Mouse (Mus musculus) lung, postnatal 0 days (tissue): ENCODE measurements around the gene Rmdn2. TPM values are rescaled to one million over a fixed set of nuclear protein-coding genes. Genes with fewer than 3 reads are reported as not detected.
A peak's percentile ranks its signal among the peaks of the same experiment; 100 is the strongest.

Experiments used
- ATAC-seq: fragments of 200-750 bp; cut with Nextera tagmentation; 2 replicates; pipeline ENCODE4 v1.8.0; 2017; ENCODE audit warnings: moderate library complexity
- DNase-seq: peaks from one replicate; pipeline ENCODE4 v3.0.0-alpha.2; 2016; ENCODE audit warnings: low spot score
- H3K27ac ChIP-seq: fragments of 300-500 bp; sonication (generic); 2 replicates; pipeline ENCODE4 v1.5.1; 2014; ENCODE audit warnings: antibody characterized with exemption, mild to moderate bottlenecking, low read length, mixed read lengths
- H3K27me3 ChIP-seq: fragments of 300-500 bp; sonication (generic); replicated peaks from 2 replicates; pipeline ENCODE4 v1.6.1; 2014; ENCODE audit warnings: low read length, mixed read lengths; ENCODE audit not compliant: insufficient read depth
- H3K36me3 ChIP-seq: fragments of 300-500 bp; sonication (generic); 2 replicates; pipeline ENCODE4 v1.6.1; 2014; ENCODE audit warnings: low read length, mixed read lengths; ENCODE audit not compliant: insufficient read depth
- H3K4me1 ChIP-seq: fragments of 300-500 bp; sonication (generic); 2 replicates; pipeline ENCODE4 v1.6.1; 2014; ENCODE audit warnings: antibody characterized with exemption, low read depth, low read length, mixed read lengths; ENCODE audit not compliant: insufficient read depth
- H3K4me2 ChIP-seq: fragments of 300-500 bp; sonication (generic); replicated peaks from 2 replicates; pipeline ENCODE4 v1.6.1; 2014; ENCODE audit warnings: low read depth, mild to moderate bottlenecking, low read length, moderate library complexity, mixed read lengths
- H3K4me3 ChIP-seq: fragments of 300-500 bp; sonication (generic); 2 replicates; pipeline ENCODE4 v1.5.1; 2014; ENCODE audit warnings: low read depth, low read length
- H3K9ac ChIP-seq: fragments of 300-500 bp; sonication (generic); replicated peaks from 2 replicates; pipeline ENCODE4 v1.6.1; 2014; ENCODE audit warnings: low read depth, mild to moderate bottlenecking
- H3K9me3 ChIP-seq: fragments of 300-500 bp; sonication (generic); 2 replicates; pipeline ENCODE4 v1.6.1; 2016; ENCODE audit warnings: low read length, mixed read lengths
- CTCF ChIP-seq: IDR thresholded peaks from 2 replicates; pipeline ENCODE4 v1.5.1; 2016; ENCODE audit warnings: antibody characterized with exemption, mild to moderate bottlenecking
- EP300 ChIP-seq: IDR thresholded peaks from 2 replicates; pipeline ENCODE4 v1.6.1; 2016; ENCODE audit warnings: antibody characterized with exemption, mild to moderate bottlenecking, control low read depth
- whole genome bisulfite sequencing: fragments of 180-500 bp; shearing (Covaris S2); extraction: QIAGEN DNeasy Blood & Tissue Kit; methylation state at CpG from one replicate; pipeline ENCODE4 v1.1.7; 2014; 5-methylcytosine and 5-hydroxymethylcytosine counted together
- polyA plus RNA-seq: library from polyadenylated mRNA; unstranded; fragments of >200 nt; fragmentation: Nextera tagmentation; extraction: Ambion mirVana; gene quantifications from 2 replicates; pipeline ENCODE4 v1.2.1, GENCODE M21; 2015

Rmdn2 gene
- polyA plus RNA-seq, 1 experiment from 2014 or later: 58.1 TPM

- WGBS: 12% methylated on average over 3 of the region's 3 CpGs
- Histone ChIP-seq H3K27ac (no peak overlapping the region), H3K4me3 (no peak overlapping the region), H3K36me3 (no peaks in the 10 kb centered on the region), H3K9me3 (no peaks in the 10 kb centered on the region), H3K9ac (no peak overlapping the region), H3K4me2 (no peak overlapping the region), H3K4me1 (no peaks in the 10 kb centered on the region), H3K27me3 (no peaks in the 10 kb centered on the region)
- 0 out of 2 replicates have a peak, but pooled peaks have one; percentile 21 for TF ChIP-seq EP300
- peak; percentile 78 for TF ChIP-seq CTCF
- ATAC-seq (peak; percentile 52), DNase-seq (peak; percentile 72)
Observed at GRCm38 (mm10) chr17:79663393-79664105, 51.9 kb downstream of the Rmdn2 start.

GRCm38 (mm10) chr17:79664106-79664417 is 52.4 kb downstream of the Rmdn2 start:
- H3K4me2 ChIP-seq: no peak overlapping the region
- 91% methylated on average over 2 of the region's 2 CpGs for WGBS
- no peak for ATAC-seq
- DNase-seq: no peak
- no peak overlapping the region for H3K27ac ChIP-seq
- no peak overlapping the region for H3K9ac ChIP-seq
- H3K9me3 ChIP-seq: no peaks in the 10 kb centered on the region
- no peak overlapping the region for H3K4me3 ChIP-seq
- no peaks in the 10 kb centered on the region for H3K27me3 ChIP-seq
- TF ChIP-seq CTCF (no peak), EP300 (no peak)
- H3K36me3 ChIP-seq: no peaks in the 10 kb centered on the region
- H3K4me1 ChIP-seq: no peaks in the 10 kb centered on the region

- no peaks in the 10 kb centered on the region for H3K9me3 ChIP-seq
- H3K27me3 ChIP-seq: no peaks in the 10 kb centered on the region
- no peaks in the 10 kb centered on the region for H3K4me1 ChIP-seq
- H3K36me3 ChIP-seq: no peaks in the 10 kb centered on the region
- no peak for TF ChIP-seq CTCF
- no peak for TF ChIP-seq EP300
- WGBS: 54% methylated on average over 2 of the region's 2 CpGs
- no peak overlapping the region for H3K9ac ChIP-seq
- H3K4me3 ChIP-seq: no peak overlapping the region
- no peak overlapping the region for H3K27ac ChIP-seq
- no peak overlapping the region for H3K4me2 ChIP-seq
- DNase-seq (peak; percentile 25), ATAC-seq (peak; percentile 43)
Observed at GRCm38 (mm10) chr17:79670837-79671236, 59.2 kb downstream of the Rmdn2 start.

GRCm38 (mm10) chr17:79695106-79695505 is 83.4 kb downstream of the Rmdn2 start:
- no peak for TF ChIP-seq CTCF
- TF ChIP-seq EP300: no peak
- H3K27ac ChIP-seq: no peak overlapping the region
- no peaks in the 10 kb centered on the region for H3K4me1 ChIP-seq
- H3K9ac ChIP-seq: no peak overlapping the region
- no peak for DNase-seq
- no peaks in the 10 kb centered on the region for H3K9me3 ChIP-seq
- no peak overlapping the region for H3K4me3 ChIP-seq
- no peaks in the 10 kb centered on the region for H3K27me3 ChIP-seq
- WGBS: 73% methylated on average over 4 of the region's 4 CpGs
- H3K36me3 ChIP-seq: no peaks in the 10 kb centered on the region
- peak; percentile 73 for ATAC-seq
- H3K4me2 ChIP-seq: no peak overlapping the region

- Histone ChIP-seq H3K4me2 (no peak overlapping the region), H3K27ac (no peak overlapping the region), H3K9ac (no peak overlapping the region), H3K27me3 (no peaks in the 10 kb centered on the region), H3K4me3 (no peak overlapping the region), H3K4me1 (no peaks in the 10 kb centered on the region), H3K9me3 (no peaks in the 10 kb centered on the region), H3K36me3 (no peaks in the 10 kb centered on the region)
- 82% methylated on average over 6 of the region's 6 CpGs for WGBS
- no peak for TF ChIP-seq CTCF
- no peak for TF ChIP-seq EP300
- no peak for DNase-seq
- ATAC-seq: no peak
Observed at GRCm38 (mm10) chr17:79695541-79695940, 83.9 kb downstream of the Rmdn2 start.

- no peaks in the 10 kb centered on the region for H3K36me3 ChIP-seq
- H3K27me3 ChIP-seq: no peaks in the 10 kb centered on the region
- H3K9ac ChIP-seq: no peak overlapping the region
- ATAC-seq: peak; percentile 40; the same call in 1 of the 2 replicates
- H3K4me3 ChIP-seq: no peak overlapping the region
- peak; percentile 47 for DNase-seq
- H3K4me2 ChIP-seq: no peak overlapping the region
- 24% methylated on average over 1 of the region's 1 CpGs for WGBS
- H3K27ac ChIP-seq: no peak overlapping the region
- TF ChIP-seq EP300: no peak
- peak; percentile 75 for TF ChIP-seq CTCF
- no peaks in the 10 kb centered on the region for H3K4me1 ChIP-seq
- H3K9me3 ChIP-seq: no peaks in the 10 kb centered on the region
Observed at GRCm38 (mm10) chr17:79699197-79699596, 87.5 kb downstream of the Rmdn2 start.

- Histone ChIP-seq H3K9me3 (no peaks in the 10 kb centered on the region), H3K9ac (no peak overlapping the region), H3K36me3 (no peaks in the 10 kb centered on the region), H3K27ac (no peak overlapping the region), H3K4me1 (no peaks in the 10 kb centered on the region), H3K4me3 (no peak overlapping the region), H3K4me2 (no peak overlapping the region), H3K27me3 (no peaks in the 10 kb centered on the region)
- DNase-seq (no peak), ATAC-seq (no peak)
- no peak for TF ChIP-seq EP300
- TF ChIP-seq CTCF: no peak
- 74% methylated on average over 5 of the region's 5 CpGs for WGBS
Observed at GRCm38 (mm10) chr17:79700871-79701270, 89.2 kb downstream of the Rmdn2 start.
